In genomic region chr19:32255429-32256185, GRCm38 (mm10) we compare ENCODE assay signal across 10 mouse cellular contexts.
A peak's percentile ranks its signal among the peaks of the same experiment; 100 is the strongest.
DNase-seq lines count a peak whose midpoint lies in the region; ATAC-seq and TF ChIP-seq lines count a peak whose summit lies in the region.
"Had no signal": no experiment of that assay in that cellular context is flagged by ENCODE, and none has a peak within 500 bp of the region (broad histone marks: within the 10 kb centered on the region; RNA-seq: fewer than 3 reads in every experiment).

No protein-coding gene starts in this region.

- H3K36me3 ChIP-seq in midbrain, embryonic 11.5 days (ENCODE audit: control insufficient read depth, insufficient read depth, low read length), result no peaks in the 10 kb centered on the region
- H3K36me3 ChIP-seq in midbrain, embryonic 13.5 days, result no peaks in the 10 kb centered on the region
- H3K36me3 ChIP-seq in embryonic facial prominence, embryonic 15.5 days, result no peaks in the 10 kb centered on the region
- H3K36me3 ChIP-seq in neural tube, embryonic 15.5 days, result no peaks in the 10 kb centered on the region
- H3K36me3 ChIP-seq: stomach, embryonic 15.5 days had no signal

- no peak overlapping the region for H3K9ac ChIP-seq in midbrain, embryonic 11.5 days (ENCODE audit: low read length)
- no peak overlapping the region for H3K9ac ChIP-seq in midbrain, embryonic 13.5 days (replicated peaks)
- H3K9ac ChIP-seq in embryonic facial prominence, embryonic 15.5 days, result no peak overlapping the region
- H3K9ac ChIP-seq in neural tube, embryonic 15.5 days (replicated peaks), result no peak overlapping the region
- H3K9ac ChIP-seq: stomach, embryonic 15.5 days had no signal

- intact Hi-C loops in gastrocnemius, adult 2 months (cut with DNase I), result no loop called here

- no peak for DNase-seq in gastrocnemius, adult 2 months
- DNase-seq in gastrocnemius, adult 8-10 months (ENCODE audit: low spot score in 2 of 2), result no peak
- DNase-seq in midbrain, embryonic 11.5 days (ENCODE audit: low spot score, missing footprints), result peak; percentile 85
- no peak for DNase-seq in c-Kit-positive CD71-positive TER-119-positive erythroid progenitor cells, embryonic 14.5 days (ENCODE audit: low spot score)
- no peak for DNase-seq in thymus, postnatal 10 days (ENCODE audit: low spot score in 2 of 2)
- DNase-seq: layer of hippocampus, adult 9-11 months had no signal

- ATAC-seq in midbrain, embryonic 11.5 days (ENCODE audit: low FRiP score), result peak; percentile 68
- ATAC-seq in midbrain, embryonic 13.5 days, result no peak
- no peak for ATAC-seq in embryonic facial prominence, embryonic 15.5 days (ENCODE audit: insufficient number of reproducible peaks, low FRiP score, low TSS enrichment, low read depth)
- ATAC-seq in neural tube, embryonic 15.5 days (ENCODE audit: low FRiP score), result no peak

- no peaks in the 10 kb centered on the region for H3K27me3 ChIP-seq in midbrain, embryonic 11.5 days (ENCODE audit: control insufficient read depth, insufficient read depth, low read length)
- H3K27me3 ChIP-seq in midbrain, embryonic 13.5 days, result no peaks in the 10 kb centered on the region
- no peaks in the 10 kb centered on the region for H3K27me3 ChIP-seq in embryonic facial prominence, embryonic 15.5 days
- no peaks in the 10 kb centered on the region for H3K27me3 ChIP-seq in neural tube, embryonic 15.5 days (replicated peaks)
- H3K27me3 ChIP-seq: stomach, embryonic 15.5 days had no signal

- TF ChIP-seq CTCF in gastrocnemius, adult 2 months (IDR thresholded peaks at IDR 0.05), result no peak

- no peak overlapping the region for H3K4me3 ChIP-seq in gastrocnemius, adult 2 months
- no peak overlapping the region for H3K4me3 ChIP-seq in midbrain, embryonic 11.5 days (ENCODE audit: low read depth, low read length)
- H3K4me3 ChIP-seq in midbrain, embryonic 13.5 days (replicated peaks), result no peak overlapping the region
- no peak overlapping the region for H3K4me3 ChIP-seq in embryonic facial prominence, embryonic 15.5 days (replicated peaks)
- H3K4me3 ChIP-seq in neural tube, embryonic 15.5 days (replicated peaks), result no peak overlapping the region
- H3K4me3 ChIP-seq: stomach, embryonic 15.5 days had no signal

- peaks cover 9% of the 10 kb centered on the region for H3K4me1 ChIP-seq in midbrain, embryonic 11.5 days (ENCODE audit: control insufficient read depth, insufficient read depth, low read length)
- H3K4me1 ChIP-seq in midbrain, embryonic 13.5 days (replicated peaks), result peaks cover 11% of the 10 kb centered on the region
- peaks cover 7% of the 10 kb centered on the region for H3K4me1 ChIP-seq in embryonic facial prominence, embryonic 15.5 days
- H3K4me1 ChIP-seq in neural tube, embryonic 15.5 days, result peaks cover 4% of the 10 kb centered on the region; the same call in 1 of the 2 replicates
- H3K4me1 ChIP-seq: stomach, embryonic 15.5 days had no signal

- 19% methylated on average over 6 of the region's 6 CpGs for WGBS in midbrain, embryonic 11.5 days
- 22% methylated on average over 6 of the region's 6 CpGs for WGBS in midbrain, embryonic 13.5 days
- 42% methylated on average over 6 of the region's 6 CpGs for WGBS in embryonic facial prominence, embryonic 15.5 days
- WGBS in neural tube, embryonic 15.5 days, result 43% methylated on average over 6 of the region's 6 CpGs

- H3K27ac ChIP-seq in gastrocnemius, adult 2 months, result peak overlapping the region; percentile 69
- peak overlapping the region; percentile 57; the same call in 1 of the 2 replicates for H3K27ac ChIP-seq in midbrain, embryonic 11.5 days (ENCODE audit: low read depth, low read length)
- no peak overlapping the region for H3K27ac ChIP-seq in midbrain, embryonic 13.5 days
- H3K27ac ChIP-seq in embryonic facial prominence, embryonic 15.5 days (replicated peaks), result 0 out of 2 replicates have a peak overlapping the region, but pooled peaks have one; percentile 58
- peak overlapping the region; percentile 2; the same call in 1 of the 2 replicates for H3K27ac ChIP-seq in neural tube, embryonic 15.5 days (replicated peaks)
- H3K27ac ChIP-seq: stomach, embryonic 15.5 days had no signal

- H3K9me3 ChIP-seq in midbrain, embryonic 11.5 days (ENCODE audit: control insufficient read depth, low read length), result no peaks in the 10 kb centered on the region
- no peaks in the 10 kb centered on the region for H3K9me3 ChIP-seq in midbrain, embryonic 13.5 days
- no peaks in the 10 kb centered on the region for H3K9me3 ChIP-seq in embryonic facial prominence, embryonic 15.5 days (replicated peaks)
- H3K9me3 ChIP-seq in neural tube, embryonic 15.5 days (replicated peaks), result no peaks in the 10 kb centered on the region
- H3K9me3 ChIP-seq: stomach, embryonic 15.5 days had no signal

- no peak overlapping the region for H3K4me2 ChIP-seq in midbrain, embryonic 11.5 days
- no peak overlapping the region for H3K4me2 ChIP-seq in midbrain, embryonic 13.5 days (replicated peaks)
- no peak overlapping the region for H3K4me2 ChIP-seq in embryonic facial prominence, embryonic 15.5 days (replicated peaks)
- no peak overlapping the region for H3K4me2 ChIP-seq in neural tube, embryonic 15.5 days
- H3K4me2 ChIP-seq: stomach, embryonic 15.5 days had no signal
